Mouse (Mus musculus) stomach, embryonic 16.5 days (tissue): ENCODE results near the gene Gpr35. TPM values are rescaled to one million over a fixed set of nuclear protein-coding genes. Genes with fewer than 3 reads are reported as not detected.

ENCODE experiments used
- ATAC-seq: fragments of 200-750 bp; cut with Nextera tagmentation; 2 replicates; pipeline ENCODE4 v1.8.0; 2017; ENCODE audit warnings: moderate number of reproducible peaks, moderate TSS enrichment; ENCODE audit not compliant: insufficient read depth, low FRiP score
- H3K27ac ChIP-seq: fragments of 300-500 bp; sonication (generic); 2 replicates; pipeline ENCODE4 v1.5.1; 2014; ENCODE audit warnings: low read length
- H3K27me3 ChIP-seq: fragments of 300-500 bp; sonication (generic); 2 replicates; pipeline ENCODE4 v1.6.1; 2014; ENCODE audit warnings: low read length, control low read depth, mixed read lengths; ENCODE audit not compliant: control insufficient read depth, insufficient read depth
- H3K36me3 ChIP-seq: fragments of 300-500 bp; sonication (generic); 2 replicates; pipeline ENCODE4 v1.6.1; 2014; ENCODE audit warnings: low read length; ENCODE audit not compliant: control insufficient read depth, insufficient read depth
- H3K4me1 ChIP-seq: fragments of 300-500 bp; sonication (generic); 2 replicates; pipeline ENCODE4 v1.6.1; 2014; ENCODE audit warnings: low read length, control low read depth, mixed read lengths; ENCODE audit not compliant: control insufficient read depth, insufficient read depth
- H3K4me2 ChIP-seq: fragments of 300-500 bp; sonication (generic); 2 replicates; pipeline ENCODE4 v1.6.1; 2014; ENCODE audit warnings: low read depth, low read length, mixed read lengths
- H3K4me3 ChIP-seq: fragments of 300-500 bp; sonication (generic); replicated peaks from 2 replicates; pipeline ENCODE4 v1.5.1; 2014; ENCODE audit warnings: mild to moderate bottlenecking, low read length
- H3K9ac ChIP-seq: fragments of 300-500 bp; sonication (generic); 2 replicates; pipeline ENCODE4 v1.6.1; 2014; ENCODE audit warnings: low read length
- H3K9me3 ChIP-seq: fragments of 300-500 bp; sonication (generic); replicated peaks from 2 replicates; pipeline ENCODE4 v1.6.1; 2016; ENCODE audit warnings: low read length, control low read depth; ENCODE audit not compliant: control insufficient read depth
- WGBS: fragments of 180-500 bp; shearing (Covaris S2); extraction: QIAGEN DNeasy Blood & Tissue Kit; methylation state at CpG from one replicate; pipeline ENCODE4 v1.1.7; 2014; 5-methylcytosine and 5-hydroxymethylcytosine counted together
- polyA plus RNA-seq: library from polyadenylated mRNA; unstranded; fragments of >200 nt; fragmentation: Nextera tagmentation; extraction: Ambion mirVana; gene quantifications from 2 replicates; pipeline ENCODE4 v1.2.1, GENCODE M21; 2015

Gpr35 gene
- polyA plus RNA-seq, 1 experiment from 2014 or later: 8.7 TPM

- WGBS: 39% methylated on average over 4 of the region's 4 CpGs
Measured at GRCm38 (mm10) chr1:92988894-92989293, 38.2 kb downstream of the Gpr35 start.

GRCm38 (mm10) chr1:92989891-92990290 is 39.2 kb downstream of the Gpr35 start:
- no peak overlapping the region for H3K9ac ChIP-seq
- H3K36me3 ChIP-seq: no peaks in the 10 kb centered on the region
- H3K27me3 ChIP-seq: no peaks in the 10 kb centered on the region
- H3K4me2 ChIP-seq: no peak overlapping the region
- no peaks in the 10 kb centered on the region for H3K4me1 ChIP-seq
- no peak overlapping the region for H3K4me3 ChIP-seq
- H3K9me3 ChIP-seq: no peaks in the 10 kb centered on the region
- ATAC-seq: peak; percentile 58; the same call in 1 of the 2 replicates
- WGBS: 48% methylated on average over 4 of the region's 4 CpGs
- H3K27ac ChIP-seq: no peak overlapping the region

More at GRCm38 (mm10) chr1:92988894-92989293, 38.2 kb downstream of the Gpr35 start:
- Histone ChIP-seq H3K4me2 (no peak overlapping the region), H3K36me3 (no peaks in the 10 kb centered on the region), H3K9ac (no peak overlapping the region), H3K27me3 (no peaks in the 10 kb centered on the region), H3K4me3 (no peak overlapping the region), H3K9me3 (no peaks in the 10 kb centered on the region), H3K4me1 (no peaks in the 10 kb centered on the region), H3K27ac (no peak overlapping the region)
- ATAC-seq: no peak

- Histone ChIP-seq H3K27ac (no peak overlapping the region), H3K4me1 (no peaks in the 10 kb centered on the region), H3K9me3 (no peaks in the 10 kb centered on the region), H3K36me3 (no peaks in the 10 kb centered on the region), H3K9ac (no peak overlapping the region), H3K27me3 (no peaks in the 10 kb centered on the region), H3K4me2 (no peak overlapping the region), H3K4me3 (no peak overlapping the region)
- ATAC-seq: no peak
- WGBS: 74% methylated on average over 6 of the region's 6 CpGs
Measured at GRCm38 (mm10) chr1:92992214-92992855, 41.7 kb downstream of the Gpr35 start.

- no peaks in the 10 kb centered on the region for H3K9me3 ChIP-seq
- no peaks in the 10 kb centered on the region for H3K36me3 ChIP-seq
- no peak for ATAC-seq
Measured at GRCm38 (mm10) chr1:92992880-92993279, 42.2 kb downstream of the Gpr35 start.

GRCm38 (mm10) chr1:93006061-93006460 is 55.4 kb downstream of the Gpr35 start, which contains the start of gene Aqp12:
Aqp12 (plus strand) TSS chr1:93006334.
- no peak within 1 kb of the TSS for H3K4me3 ChIP-seq
- no peak within 1 kb of the TSS for H3K27ac ChIP-seq
- 62% methylated on average over 7 of the region's 7 CpGs for WGBS
- peak; percentile 57 for ATAC-seq
- no peaks in the 10 kb centered on the region for H3K4me1 ChIP-seq
- no peaks in the 10 kb centered on the region for H3K27me3 ChIP-seq
- no peak within 1 kb of the TSS for H3K4me2 ChIP-seq
- no peak within 1 kb of the TSS; the same call in 1 of the 2 replicates for H3K9ac ChIP-seq
- H3K36me3 ChIP-seq: no peaks in the 10 kb centered on the region
- 0 out of 2 replicates have a peak, but pooled peaks cover 2% of the 10 kb centered on the region for H3K9me3 ChIP-seq

More at GRCm38 (mm10) chr1:92992880-92993279, 42.2 kb downstream of the Gpr35 start:
- 77% methylated on average over 2 of the region's 2 CpGs for WGBS
- Histone ChIP-seq H3K4me2 (no peak overlapping the region), H3K4me3 (no peak overlapping the region), H3K4me1 (no peaks in the 10 kb centered on the region), H3K27me3 (no peaks in the 10 kb centered on the region), H3K9ac (no peak overlapping the region), H3K27ac (no peak overlapping the region)

- WGBS: 62% methylated on average over 4 of the region's 4 CpGs
- no peaks in the 10 kb centered on the region for H3K36me3 ChIP-seq
- no peak for ATAC-seq
- no peaks in the 10 kb centered on the region for H3K4me1 ChIP-seq
- no peak overlapping the region for H3K27ac ChIP-seq
- H3K4me2 ChIP-seq: no peak overlapping the region
- no peak overlapping the region for H3K9ac ChIP-seq
- no peaks in the 10 kb centered on the region for H3K9me3 ChIP-seq
- H3K4me3 ChIP-seq: no peak overlapping the region
- no peaks in the 10 kb centered on the region for H3K27me3 ChIP-seq
Measured at GRCm38 (mm10) chr1:93009196-93009595, 58.5 kb downstream of the Gpr35 start.

- no peak for ATAC-seq
- no peaks in the 10 kb centered on the region for H3K9me3 ChIP-seq
- H3K27me3 ChIP-seq: no peaks in the 10 kb centered on the region
- H3K27ac ChIP-seq: no peak overlapping the region
- H3K9ac ChIP-seq: no peak overlapping the region
- H3K4me1 ChIP-seq: no peaks in the 10 kb centered on the region
- no peak overlapping the region for H3K4me2 ChIP-seq
- WGBS: 27% methylated on average over 3 of the region's 3 CpGs
- no peak overlapping the region for H3K4me3 ChIP-seq
- H3K36me3 ChIP-seq: no peaks in the 10 kb centered on the region
Measured at GRCm38 (mm10) chr1:93010731-93011130, 60.1 kb downstream of the Gpr35 start.

GRCm38 (mm10) chr1:93012103-93012585 is 61.5 kb downstream of the Gpr35 start:
- Histone ChIP-seq H3K27me3 (no peaks in the 10 kb centered on the region), H3K9ac (no peak overlapping the region), H3K9me3 (no peaks in the 10 kb centered on the region), H3K4me1 (no peaks in the 10 kb centered on the region), H3K4me3 (no peak overlapping the region), H3K27ac (no peak overlapping the region), H3K4me2 (no peak overlapping the region), H3K36me3 (no peaks in the 10 kb centered on the region)
- WGBS: 67% methylated on average over 7 of the region's 7 CpGs
- no peak for ATAC-seq

GRCm38 (mm10) chr1:93013367-93013766 is 62.7 kb downstream of the Gpr35 start:
- 73% methylated on average over 4 of the region's 4 CpGs for WGBS
- Histone ChIP-seq H3K27me3 (no peaks in the 10 kb centered on the region), H3K9ac (no peak overlapping the region), H3K4me3 (no peak overlapping the region), H3K27ac (no peak overlapping the region), H3K4me2 (no peak overlapping the region), H3K36me3 (no peaks in the 10 kb centered on the region), H3K4me1 (no peaks in the 10 kb centered on the region), H3K9me3 (no peaks in the 10 kb centered on the region)
- no peak for ATAC-seq
